Mouse (Mus musculus) thymus, adult 2 months (tissue): Measurements from ENCODE around the gene Pth2.

Experiments used
- CTCF ChIP-seq: fragments of 200-500 bp; IDR thresholded peaks from 2 replicates; pipeline ENCODE4 v1.5.1; 2012; ENCODE audit warnings: mild to moderate bottlenecking, control low read depth, low read length, moderate library complexity, borderline replicate concordance; ENCODE audit not compliant: control insufficient read depth, poor library complexity, insufficient read depth; ENCODE audit errors: extremely low read depth
- POLR2A ChIP-seq: fragments of 200-500 bp; IDR thresholded peaks from 2 replicates; pipeline ENCODE4 v1.6.1; 2012; ENCODE audit warnings: mild to moderate bottlenecking, low read length, control low read depth, moderate library complexity; ENCODE audit not compliant: control insufficient read depth, poor library complexity, insufficient read depth; ENCODE audit errors: extremely low read depth

- TF ChIP-seq POLR2A, result no peak
- no peak for TF ChIP-seq CTCF
These were observed 15.4 kb downstream of the Pth2 start for GRCm38 (mm10) chr7:45196176-45196535.
